Mouse (Mus musculus) brain, embryonic 14.5 days (tissue): ENCODE data around the gene Chmp2b.

ENCODE experiments used
- CTCF ChIP-seq: fragments of 200-500 bp; IDR thresholded peaks from 2 replicates; pipeline ENCODE4 v1.5.1; 2012; ENCODE audit warnings: inconsistent platforms, mild to moderate bottlenecking, moderate library complexity, borderline replicate concordance; ENCODE audit not compliant: insufficient read depth, insufficient read length; ENCODE audit errors: extremely low read depth
- POLR2A ChIP-seq: fragments of 200-500 bp; IDR thresholded peaks from 2 replicates; pipeline ENCODE4 v1.6.1; 2012; ENCODE audit warnings: mild to moderate bottlenecking, inconsistent platforms, borderline replicate concordance; ENCODE audit not compliant: poor library complexity, insufficient read depth, insufficient read length, severe bottlenecking; ENCODE audit errors: extremely low read depth

GRCm38 (mm10) chr16:65548960-65549359 is 13.6 kb downstream of the Chmp2b start:
- no peak for TF ChIP-seq CTCF
- no peak for TF ChIP-seq POLR2A
